Mouse (Mus musculus): Measurements from ENCODE around the gene G2e3. TPM values are rescaled to one million over a fixed set of nuclear protein-coding genes. Genes with fewer than 3 reads are reported as not detected.

Gene G2e3
- total RNA-seq (2021): 10 to 100 TPM; 14.5 to 16.6 TPM
- long read RNA-seq, full-length matches to known transcripts: 8 of 11 reads
- long read RNA-seq, partial matches to known transcripts: 1 of 11 reads
- long read RNA-seq, other reads (novel, unspliced or antisense): 2 of 11 reads

GRCm38 (mm10) chr12:51347988-51348697, at the start of gene G2e3:
G2e3 (plus strand) TSS chr12:51348061.
- peak; percentile 80 to 85 for DNase-seq (ENCODE audit: low spot score in 2 of 2)

DNA sequence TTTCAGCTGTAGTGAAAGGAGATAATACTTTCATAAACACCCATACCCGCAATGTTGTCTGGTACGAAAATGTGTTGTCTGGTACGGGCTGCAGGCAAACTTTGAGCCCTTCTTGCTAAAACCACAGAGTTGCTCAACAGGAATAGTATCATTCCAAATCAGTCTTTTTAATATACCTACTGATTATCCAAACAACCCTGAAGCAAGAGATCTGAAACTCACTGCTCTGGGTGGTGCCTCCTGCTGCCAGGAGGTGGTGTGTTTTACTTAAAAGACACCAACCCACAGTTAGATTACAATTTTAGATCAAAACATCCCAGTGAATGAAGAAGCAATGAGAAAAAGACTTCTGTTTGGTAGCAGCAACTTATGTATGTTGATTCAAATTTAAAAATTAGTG, 24.3 kb upstream of the G2e3 start:
- no peak for DNase-seq (ENCODE audit: low spot score in 2 of 2)

DNA sequence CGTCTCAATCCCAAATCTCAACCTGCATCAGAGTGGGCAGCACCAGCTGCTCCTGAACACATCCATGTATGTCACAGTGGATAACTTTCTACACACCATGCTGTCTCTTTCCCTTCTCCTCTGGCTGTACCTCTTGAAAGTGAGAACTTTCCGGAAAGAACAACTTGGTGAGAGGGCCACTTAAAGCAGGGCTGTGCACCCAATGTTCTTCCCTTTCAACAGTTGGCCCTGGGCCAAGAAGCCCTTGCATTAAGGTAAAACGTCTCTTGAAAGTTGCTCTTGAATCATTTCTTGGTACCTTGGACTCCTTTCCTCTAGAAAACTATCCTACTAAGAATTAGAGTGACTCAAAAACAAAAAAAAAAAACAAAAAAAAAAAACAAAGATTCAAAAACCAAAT, 21.0 kb upstream of the G2e3 start:
- no peak for DNase-seq (ENCODE audit: low spot score in 2 of 2)

DNA sequence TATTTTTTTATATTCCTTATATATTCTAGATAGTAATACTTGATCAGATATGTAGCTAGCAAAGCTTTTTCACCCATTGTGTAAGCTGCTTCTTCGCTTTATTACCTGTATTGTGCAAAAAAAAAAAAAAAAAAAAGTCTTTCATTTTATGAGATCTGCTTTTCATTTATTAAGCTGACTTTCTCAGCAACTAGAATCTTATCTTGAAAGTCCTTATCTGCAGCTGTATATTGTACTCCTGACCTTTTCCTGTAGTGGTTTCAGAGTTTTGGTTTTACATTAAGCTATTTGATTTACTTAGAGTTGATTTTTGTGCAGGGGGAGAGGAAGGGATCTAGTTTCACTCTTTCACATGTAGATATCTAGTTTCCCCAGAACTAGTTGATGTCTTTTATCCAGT, 10.8 kb upstream of the G2e3 start:
- DNase-seq (ENCODE audit: low spot score in 2 of 2): no peak

- no peak for DNase-seq (ENCODE audit: low spot score in 2 of 2)
Observed at GRCm38 (mm10) chr12:51346121-51346520, 1.7 kb upstream of the G2e3 start.

DNA sequence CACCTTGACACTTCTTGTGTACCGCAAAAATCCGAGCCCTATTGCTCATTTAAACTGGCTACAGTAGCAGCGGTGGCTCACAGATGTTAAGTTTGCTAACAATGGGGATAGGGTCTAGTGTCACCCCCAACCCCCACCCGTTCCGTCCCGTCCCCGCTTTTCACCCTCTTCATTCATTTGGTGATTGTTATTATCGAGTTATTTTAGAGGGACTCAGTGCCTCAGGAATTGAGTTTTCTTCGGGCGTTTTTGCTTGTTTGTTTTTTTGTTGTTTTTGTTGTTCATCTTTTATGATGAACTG, 787 bp downstream of the G2e3 start:
- DNase-seq (ENCODE audit: low spot score in 2 of 2): no peak

GRCm38 (mm10) chr12:51355296-51355695, 7.4 kb downstream of the G2e3 start:
- DNase-seq (ENCODE audit: low spot score in 2 of 2): no peak

DNA sequence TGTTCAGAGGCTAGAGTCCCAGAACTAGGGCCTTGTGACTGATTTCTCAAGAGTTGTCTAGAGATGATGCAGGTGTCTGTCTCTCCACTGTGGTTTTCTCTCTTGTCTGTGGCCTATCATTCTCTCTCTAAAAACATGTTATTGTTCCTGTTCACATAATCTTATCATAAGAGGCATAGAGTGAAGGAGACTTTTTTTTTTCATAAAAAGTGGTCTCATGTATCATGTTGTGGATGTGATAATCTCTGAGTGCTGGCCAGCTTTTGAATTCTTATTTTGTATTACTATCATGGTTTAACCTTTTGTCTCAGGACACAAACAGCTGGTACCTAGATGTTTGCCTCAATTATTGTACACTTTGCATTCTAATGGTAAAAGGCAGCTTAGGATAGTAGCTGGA, 13.4 kb downstream of the G2e3 start:
- DNase-seq (ENCODE audit: low spot score in 2 of 2): no peak

DNA sequence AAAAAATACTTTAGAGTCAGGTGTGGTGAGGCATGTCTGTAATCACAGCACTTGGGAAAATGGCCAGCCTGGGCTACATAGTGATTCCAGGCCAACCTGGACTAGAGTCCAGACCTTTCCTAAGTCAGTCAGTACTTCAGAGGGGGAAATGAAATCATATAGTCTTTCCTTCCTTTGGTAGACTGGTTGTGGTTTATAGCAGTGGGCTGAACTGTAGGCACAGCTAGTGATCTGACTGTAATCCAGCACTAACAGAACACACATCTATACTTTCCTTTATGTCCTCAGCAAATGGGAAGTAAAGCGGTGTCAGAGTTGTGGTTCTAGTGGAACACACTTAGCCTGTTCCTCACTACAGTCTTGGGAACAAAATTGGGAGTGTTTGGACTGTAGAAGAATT, 15.0 kb downstream of the G2e3 start:
- no peak for DNase-seq (ENCODE audit: low spot score in 2 of 2)

- DNase-seq (ENCODE audit: low spot score in 2 of 2): no peak
Observed at GRCm38 (mm10) chr12:51368504-51368903, 20.6 kb downstream of the G2e3 start.

- peak; percentile 93 to 95 for DNase-seq (ENCODE audit: low spot score in 2 of 2)
Observed at GRCm38 (mm10) chr12:51377003-51377887, 29.4 kb downstream of the G2e3 start, which contains the start of gene Scfd1. Scfd1 (plus strand) TSS chr12:51377510.

- no peak for DNase-seq (ENCODE audit: low spot score in 2 of 2)
Observed at GRCm38 (mm10) chr12:51377888-51378190, 30.0 kb downstream of the G2e3 start.

GRCm38 (mm10) chr12:51399871-51400270, 52.0 kb downstream of the G2e3 start:
- DNase-seq (ENCODE audit: low spot score in 2 of 2): no peak

GRCm38 (mm10) chr12:51402060-51402698, 54.3 kb downstream of the G2e3 start:
- DNase-seq (ENCODE audit: low spot score in 2 of 2): peak; percentile 17 to 29

DNA sequence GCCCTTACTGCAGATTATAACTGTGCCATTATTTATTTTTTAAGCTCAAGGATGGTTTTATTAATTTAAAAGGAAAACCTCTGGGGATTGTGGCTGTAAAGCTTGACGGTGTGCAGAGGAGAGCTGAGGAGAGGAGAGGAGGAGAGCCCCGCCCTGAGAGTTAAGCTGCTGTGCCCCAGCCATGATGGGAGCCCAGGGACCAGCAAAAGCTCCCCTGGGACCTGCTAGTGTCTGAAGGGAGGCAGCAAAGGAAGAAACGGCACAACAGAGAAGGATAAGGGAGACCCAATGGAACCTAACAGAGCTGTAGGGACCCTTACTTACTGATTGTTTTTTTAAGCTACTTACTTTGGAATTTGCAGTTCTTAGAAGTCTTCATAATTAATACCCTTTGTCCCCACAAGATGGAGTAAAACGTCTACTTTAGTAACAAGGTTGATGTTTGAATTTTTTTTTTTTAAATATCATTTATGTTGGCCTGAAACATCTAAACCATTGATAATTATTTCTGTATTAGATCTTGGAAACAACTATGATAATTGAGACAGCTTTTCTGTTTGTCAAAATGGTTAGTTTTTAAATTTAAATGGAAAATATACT, 56.2 kb downstream of the G2e3 start:
- no peak for DNase-seq (ENCODE audit: low spot score in 2 of 2)

- DNase-seq (ENCODE audit: low spot score in 2 of 2): no peak
Observed at GRCm38 (mm10) chr12:51411362-51411761, 63.5 kb downstream of the G2e3 start.

Other genes with a start within 250 kb of the G2e3 start
- gene Scfd1, start 29.4 kb downstream of the G2e3 start, total RNA-seq (2021): 10 to 100 TPM; 41.1 to 46.1 TPM
- gene Coch, start 245.3 kb downstream of the G2e3 start, total RNA-seq (2021): 10 to 100 TPM; 18.3 to 21.1 TPM

All from layer of hippocampus, postnatal 10 days (tissue).